Mouse (Mus musculus) heart, postnatal 0 days (tissue): Measurements from ENCODE around the gene Ttc7b. TPM values are rescaled to one million over a fixed set of nuclear protein-coding genes. Genes with fewer than 3 reads are reported as not detected.

Experiments used
- ATAC-seq: fragments of 200-750 bp; cut with Nextera tagmentation; 2 replicates; pipeline ENCODE4 v1.8.0; 2017; ENCODE audit warnings: low read depth, moderate number of reproducible peaks, moderate library complexity; ENCODE audit not compliant: insufficient read depth
- DNase-seq: peaks from one replicate; pipeline ENCODE4 v3.0.0-alpha.2; 2016; ENCODE audit warnings: low spot score
- H3K27ac ChIP-seq: fragments of 300-500 bp; sonication (generic); 2 replicates; pipeline ENCODE4 v1.5.1; 2014; ENCODE audit warnings: low read depth, mild to moderate bottlenecking
- H3K27me3 ChIP-seq: fragments of 300-500 bp; sonication (generic); 2 replicates; pipeline ENCODE4 v1.6.1; 2014; ENCODE audit warnings: low read length, mixed read lengths; ENCODE audit not compliant: control insufficient read depth, insufficient read depth
- H3K36me3 ChIP-seq: fragments of 300-500 bp; sonication (generic); replicated peaks from 2 replicates; pipeline ENCODE4 v1.6.1; 2014; ENCODE audit warnings: low read length, mixed read lengths; ENCODE audit not compliant: control insufficient read depth, insufficient read depth
- H3K4me1 ChIP-seq: fragments of 300-500 bp; sonication (generic); 2 replicates; pipeline ENCODE4 v1.6.1; 2014; ENCODE audit warnings: antibody characterized with exemption; ENCODE audit not compliant: control insufficient read depth, insufficient read depth
- H3K4me2 ChIP-seq: fragments of 300-500 bp; sonication (generic); 2 replicates; pipeline ENCODE4 v1.6.1; 2014; ENCODE audit warnings: low read depth, mild to moderate bottlenecking, low read length, moderate library complexity
- H3K4me3 ChIP-seq: fragments of 300-500 bp; sonication (generic); 2 replicates; pipeline ENCODE4 v1.5.1; 2014; ENCODE audit warnings: low read depth, low read length
- H3K9ac ChIP-seq: fragments of 300-500 bp; sonication (generic); replicated peaks from 2 replicates; pipeline ENCODE4 v1.6.1; 2014; ENCODE audit warnings: low read depth, low read length, mixed read lengths
- H3K9me3 ChIP-seq: fragments of 300-500 bp; sonication (generic); replicated peaks from 2 replicates; pipeline ENCODE4 v1.6.1; 2016; ENCODE audit warnings: low read length; ENCODE audit not compliant: control insufficient read depth
- CTCF ChIP-seq: IDR thresholded peaks from 2 replicates; pipeline ENCODE4 v1.5.1; 2016; ENCODE audit warnings: antibody characterized with exemption, control low read depth, low read depth
- EP300 ChIP-seq: IDR thresholded peaks from 2 replicates; pipeline ENCODE4 v1.6.1; 2016; ENCODE audit warnings: antibody characterized with exemption, low read depth
- WGBS: fragments of 180-500 bp; shearing (Covaris S2); extraction: QIAGEN DNeasy Blood & Tissue Kit; methylation state at CpG from one replicate; pipeline ENCODE4 v1.1.7; 2014; 5-methylcytosine and 5-hydroxymethylcytosine counted together
- polyA plus RNA-seq: library from polyadenylated mRNA; unstranded; fragments of >200 nt; fragmentation: Nextera tagmentation; extraction: Ambion mirVana; gene quantifications from 2 replicates; pipeline ENCODE4 v1.2.1, GENCODE M21; 2015
- total RNA-seq: library from RNA; depleted of rRNA; stranded (reverse); fragments of >200 nt; gene quantifications from 2 replicates; pipeline ENCODE4 v1.2.3, GENCODE M21; 2014; ENCODE audit warnings: low replicate concordance

The Ttc7b gene
- total and polyA plus RNA-seq, 2 experiments from 2014 or later: 6.7 to 29.4 TPM

GRCm38 (mm10) chr12:100421538-100421937 is 99.1 kb downstream of the Ttc7b start:
- no peak for ATAC-seq
- H3K9ac ChIP-seq: no peak overlapping the region
- H3K27me3 ChIP-seq: no peaks in the 10 kb centered on the region
- no peaks in the 10 kb centered on the region for H3K9me3 ChIP-seq
- peak overlapping the region; percentile 31; the same call in 1 of the 2 replicates for H3K27ac ChIP-seq
- H3K36me3 ChIP-seq: peaks cover 4% of the 10 kb centered on the region; the same call in 1 of the 2 replicates
- DNase-seq: peak; percentile 36
- 0 out of 2 replicates have a peak, but pooled peaks cover 19% of the 10 kb centered on the region for H3K4me1 ChIP-seq
- WGBS: 71% methylated on average over 6 of the region's 6 CpGs
- no peak overlapping the region for H3K4me3 ChIP-seq
- H3K4me2 ChIP-seq: no peak overlapping the region
- TF ChIP-seq EP300 (no peak), CTCF (peak; percentile 46)

- no peaks in the 10 kb centered on the region for H3K27me3 ChIP-seq
- TF ChIP-seq CTCF (no peak), EP300 (no peak)
- peak overlapping the region; percentile 31; the same call in 1 of the 2 replicates for H3K27ac ChIP-seq
- H3K9ac ChIP-seq: no peak overlapping the region
- H3K4me3 ChIP-seq: no peak overlapping the region
- DNase-seq (peak; percentile 33), ATAC-seq (0 out of 2 replicates have a peak, but pooled peaks have one; percentile 39)
- H3K4me2 ChIP-seq: no peak overlapping the region
- peaks cover 5% of the 10 kb centered on the region; the same call in 1 of the 2 replicates for H3K36me3 ChIP-seq
- no peaks in the 10 kb centered on the region for H3K9me3 ChIP-seq
- 0 out of 2 replicates have a peak, but pooled peaks cover 16% of the 10 kb centered on the region for H3K4me1 ChIP-seq
- WGBS: 38% methylated on average over 6 of the region's 6 CpGs
Measured at GRCm38 (mm10) chr12:100420903-100421302, 99.7 kb downstream of the Ttc7b start.

- no peaks in the 10 kb centered on the region for H3K27me3 ChIP-seq
- no peak overlapping the region for H3K4me3 ChIP-seq
- H3K9ac ChIP-seq: no peak overlapping the region
- DNase-seq (no peak), ATAC-seq (no peak)
- 0 out of 2 replicates have a peak, but pooled peaks cover 16% of the 10 kb centered on the region for H3K4me1 ChIP-seq
- H3K27ac ChIP-seq: no peak overlapping the region
- H3K36me3 ChIP-seq: peaks cover 8% of the 10 kb centered on the region; the same call in 1 of the 2 replicates
- H3K9me3 ChIP-seq: no peaks in the 10 kb centered on the region
- TF ChIP-seq EP300: no peak
- 68% methylated on average over 9 of the region's 9 CpGs for WGBS
- H3K4me2 ChIP-seq: no peak overlapping the region
Measured at GRCm38 (mm10) chr12:100419946-100420874, 100.4 kb downstream of the Ttc7b start.

GRCm38 (mm10) chr12:100415802-100416201 is 104.8 kb downstream of the Ttc7b start:
- Histone ChIP-seq H3K9ac (no peak overlapping the region), H3K36me3 (peaks cover 24% of the 10 kb centered on the region), H3K27me3 (no peaks in the 10 kb centered on the region), H3K9me3 (no peaks in the 10 kb centered on the region), H3K27ac (no peak overlapping the region), H3K4me3 (no peak overlapping the region), H3K4me1 (peaks cover 7% of the 10 kb centered on the region; the same call in 1 of the 2 replicates), H3K4me2 (no peak overlapping the region)
- 66% methylated on average over 6 of the region's 6 CpGs for WGBS
- DNase-seq (no peak), ATAC-seq (no peak)
- no peak for TF ChIP-seq CTCF
- TF ChIP-seq EP300: no peak

GRCm38 (mm10) chr12:100414717-100415398 is 105.8 kb downstream of the Ttc7b start:
- ATAC-seq: peak; percentile 73
- DNase-seq: peak; percentile 39
- 49% methylated on average over 14 of the region's 14 CpGs for WGBS
- H3K36me3 ChIP-seq: peaks cover 24% of the 10 kb centered on the region
- no peak overlapping the region for H3K4me2 ChIP-seq
- H3K27me3 ChIP-seq: no peaks in the 10 kb centered on the region
- H3K9me3 ChIP-seq: no peaks in the 10 kb centered on the region
- H3K9ac ChIP-seq: no peak overlapping the region
- H3K27ac ChIP-seq: no peak overlapping the region
- TF ChIP-seq EP300 (no peak), CTCF (peak; percentile 11; the same call in 1 of the 2 replicates)
- H3K4me1 ChIP-seq: no peaks in the 10 kb centered on the region; the same call in 1 of the 2 replicates
- no peak overlapping the region for H3K4me3 ChIP-seq
